Mouse (Mus musculus) heart, adult 8-10 months (tissue): ENCODE data around the gene Ncoa5. TPM values are rescaled to one million over a fixed set of nuclear protein-coding genes. Genes with fewer than 3 reads are reported as not detected.

Experiments
- DNase-seq: peaks from one replicate; pipeline ENCODE4 v3.0.0; 2022; ENCODE audit warnings: low spot score
- total RNA-seq, 4 experiments: library from RNA; stranded (reverse); gene quantifications; 2 replicates each; pipeline ENCODE4 v1.2.4; 2022

Gene Ncoa5
- total RNA-seq, 4 experiments from 2014 or later: 15.2 to 18.9 (median 18.6) TPM

DNA sequence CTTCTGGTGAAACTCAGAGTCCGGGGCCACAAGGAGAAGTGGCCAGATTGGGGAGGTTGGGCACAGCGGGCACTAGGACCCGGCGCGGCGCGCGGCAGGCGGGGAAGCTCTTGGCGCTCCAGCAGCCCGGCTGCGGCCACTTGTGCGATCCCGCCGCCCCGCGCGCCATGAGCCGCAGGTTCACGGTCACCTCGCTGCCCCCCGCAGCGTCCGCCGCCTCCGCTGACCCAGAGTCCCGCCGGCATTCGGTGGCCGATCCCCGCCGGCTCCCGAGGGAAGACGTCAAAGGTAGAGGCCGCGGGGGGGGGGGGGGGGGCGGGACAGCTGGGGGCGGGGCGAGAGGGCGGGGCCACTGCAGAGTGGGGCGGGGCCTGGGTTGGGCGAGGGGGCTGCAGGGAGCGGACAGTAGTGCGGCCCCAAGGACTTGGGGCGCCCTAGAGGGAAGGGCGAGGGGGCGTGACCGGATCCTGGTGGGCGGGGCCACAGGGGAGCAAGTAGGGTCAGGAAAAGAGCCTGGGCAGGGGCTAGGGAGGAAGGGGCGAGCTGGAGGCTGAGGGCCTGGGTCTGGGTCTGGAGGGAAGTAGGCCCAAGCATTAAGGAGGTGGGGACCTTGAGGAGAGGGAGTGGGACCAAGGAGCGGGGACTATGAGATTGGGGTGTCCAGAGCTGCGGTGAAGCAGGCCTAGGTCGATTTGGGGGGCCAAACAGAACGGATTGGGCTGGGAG lies 73.8 kb downstream of the Ncoa5 start, which contains the start of gene Slc12a5:
TSS of gene Slc12a5 (plus strand) at position 87 of the 726 bp plus-strand sequence.
- DNase-seq: no peak

GRCm38 (mm10) chr2:164957548-164958315 lies 76.9 kb downstream of the Ncoa5 start:
- no peak for DNase-seq

- no peak for DNase-seq
Observed at GRCm38 (mm10) chr2:164956195-164956594, 78.5 kb downstream of the Ncoa5 start.

DNA sequence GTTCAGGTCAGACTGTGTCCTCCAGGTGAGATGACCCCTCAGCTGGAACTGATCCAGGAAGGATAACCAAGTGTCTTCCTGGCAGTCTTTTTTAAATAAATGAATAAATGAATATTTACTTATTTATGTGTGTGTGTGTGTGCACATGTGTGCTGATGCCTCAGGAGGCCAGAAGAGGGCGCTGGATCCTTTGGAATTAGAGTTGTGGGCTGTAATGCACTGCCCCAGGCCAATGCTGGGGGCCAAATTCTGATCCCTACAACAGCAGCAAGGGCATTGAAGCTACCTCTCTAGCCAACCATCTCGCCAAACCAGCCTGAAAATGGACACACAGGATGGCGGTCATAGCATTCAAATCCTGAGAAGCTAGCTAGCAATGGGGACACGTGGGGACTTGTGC lies 78.9 kb downstream of the Ncoa5 start:
- DNase-seq: no peak

DNA sequence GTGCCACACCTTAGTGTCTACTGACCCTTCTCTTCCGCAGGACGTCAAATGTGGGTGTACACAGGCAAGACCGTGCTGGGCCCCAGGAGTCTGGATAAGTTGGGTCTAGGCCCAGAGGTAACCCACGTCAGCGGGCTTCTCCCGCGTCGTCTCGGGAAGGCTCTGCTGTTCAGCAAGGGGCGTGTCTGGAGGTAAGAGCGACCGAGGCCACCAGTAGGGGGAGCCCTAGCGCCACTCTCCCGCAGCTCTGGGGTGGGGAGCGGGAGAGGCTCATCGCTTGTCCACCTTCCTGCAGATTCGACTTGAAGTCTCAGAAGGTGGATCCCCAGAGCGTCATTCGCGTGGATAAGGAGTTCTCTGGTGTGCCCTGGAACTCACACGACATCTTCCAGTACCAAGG lies 81.4 kb downstream of the Ncoa5 start:
- DNase-seq: peak; percentile 45

DNA sequence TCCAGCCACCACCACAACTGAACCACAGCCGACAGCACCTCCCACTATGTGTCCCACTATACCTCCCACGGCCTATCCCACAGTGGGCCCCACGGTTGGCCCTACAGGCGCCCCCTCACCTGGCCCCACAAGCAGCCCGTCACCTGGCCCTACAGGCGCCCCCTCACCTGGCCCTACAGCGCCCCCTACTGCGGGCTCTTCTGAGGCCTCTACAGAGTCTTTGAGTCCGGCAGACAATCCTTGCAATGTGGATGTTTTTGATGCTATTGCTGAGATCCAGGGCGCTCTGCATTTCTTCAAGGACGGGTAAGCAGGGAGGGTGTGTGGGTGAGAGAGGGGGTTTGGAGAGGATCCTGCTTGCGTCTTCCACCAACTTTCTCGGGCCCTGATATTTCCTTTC lies 82.2 kb downstream of the Ncoa5 start:
- DNase-seq: no peak

- DNase-seq: no peak
Observed at GRCm38 (mm10) chr2:164951745-164952144, 82.9 kb downstream of the Ncoa5 start.

DNA sequence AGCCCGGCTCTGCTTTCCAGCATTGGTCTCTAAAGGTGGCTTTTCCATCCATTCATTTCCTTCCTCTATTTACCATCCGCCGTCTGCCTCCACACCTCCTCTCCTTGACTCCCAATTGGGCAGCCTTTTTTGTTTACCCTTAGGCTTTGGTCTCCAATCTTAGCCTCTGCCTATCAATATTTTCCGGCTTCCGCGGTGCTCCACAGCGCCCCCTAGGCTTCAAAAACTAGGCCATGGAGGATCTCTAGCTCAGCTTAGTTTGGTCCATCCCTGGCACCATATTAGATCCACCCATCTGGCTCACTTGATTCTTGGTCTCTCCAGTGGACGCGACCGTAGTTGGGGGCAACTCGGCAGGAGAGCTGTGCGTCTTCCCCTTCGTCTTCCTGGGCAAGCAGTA lies 84.2 kb downstream of the Ncoa5 start:
- no peak for DNase-seq

Other genes with a start within 250 kb of the Ncoa5 start
- 10 to 100 TPM; 23.1 to 24.9 (median 23.5) TPM for gene Snx21, start 249.0 kb downstream of the Ncoa5 start, total RNA-seq
- 10 to 100 TPM; 12.3 to 13.3 (median 12.6) TPM for gene Acot8, start 230.0 kb downstream of the Ncoa5 start, total RNA-seq
- gene Zswim3, start 229.8 kb downstream of the Ncoa5 start, total RNA-seq: 1 to 10 TPM; 2.2 to 2.7 (median 2.5) TPM
- gene Zswim1, start 212.2 kb downstream of the Ncoa5 start, total RNA-seq: 1 to 10 TPM; 4.6 to 6.1 (median 5.1) TPM
- 1 to 10 TPM in 1 of 4 experiments, under 1 TPM in 2, not detected in 1; 0.66 to 1.2 (median 0.80) TPM for gene Spata25, start 206.3 kb downstream of the Ncoa5 start, total RNA-seq
- 100 to 1,000 TPM in 3 of 4 experiments, 10 to 100 TPM in 1; 94.7 to 106 (median 103) TPM for gene Ctsa, start 202.0 kb downstream of the Ncoa5 start, total RNA-seq
- 10 to 100 TPM; 53.8 to 59.3 (median 58.1) TPM for gene Neurl2, start 201.4 kb downstream of the Ncoa5 start, total RNA-seq
- gene Pltp, start 177.2 kb downstream of the Ncoa5 start, total RNA-seq: 10 to 100 TPM; 32.8 to 40.4 (median 35.7) TPM
- gene Pcif1, start 155.6 kb downstream of the Ncoa5 start, total RNA-seq: 10 to 100 TPM; 23.3 to 34.7 (median 33.0) TPM
- 1 to 10 TPM; 7.6 to 8.5 (median 8.2) TPM for gene Zfp335, start 123.1 kb downstream of the Ncoa5 start, total RNA-seq
- 1 to 10 TPM in 2 of 4 experiments, under 1 TPM in 2; 0.84 to 1.2 (median 0.98) TPM for gene Mmp9, start 94.1 kb downstream of the Ncoa5 start, total RNA-seq
- gene Slc12a5, start 74.1 kb downstream of the Ncoa5 start, total RNA-seq: 1 to 10 TPM; 1.2 to 4.2 (median 2.8) TPM
- 1 to 10 TPM; 1.6 to 2.4 (median 1.9) TPM for gene Cd40, start 20.8 kb upstream of the Ncoa5 start, total RNA-seq
- not detected for gene 1700025C18Rik, start 55.9 kb upstream of the Ncoa5 start, total RNA-seq
- 1 to 10 TPM in 2 of 4 experiments, under 1 TPM in 2; 0.75 to 2.2 (median 0.99) TPM for gene Cdh22, start 200.0 kb upstream of the Ncoa5 start, total RNA-seq